Mouse (Mus musculus) skeletal muscle tissue, adult 2 months (tissue): ENCODE results near the gene Zscan18.
"Not testable (repeated sequence)": the region's sequence is repeated elsewhere in the genome, so short reads cannot be mapped to it uniquely, and the experiment has no call there.

Experiments
- DNase-seq: peaks from one replicate; pipeline ENCODE4 v3.0.0-alpha.2; 2012; ENCODE audit warnings: low read depth, low spot score

Zscan18 gene

DNA sequence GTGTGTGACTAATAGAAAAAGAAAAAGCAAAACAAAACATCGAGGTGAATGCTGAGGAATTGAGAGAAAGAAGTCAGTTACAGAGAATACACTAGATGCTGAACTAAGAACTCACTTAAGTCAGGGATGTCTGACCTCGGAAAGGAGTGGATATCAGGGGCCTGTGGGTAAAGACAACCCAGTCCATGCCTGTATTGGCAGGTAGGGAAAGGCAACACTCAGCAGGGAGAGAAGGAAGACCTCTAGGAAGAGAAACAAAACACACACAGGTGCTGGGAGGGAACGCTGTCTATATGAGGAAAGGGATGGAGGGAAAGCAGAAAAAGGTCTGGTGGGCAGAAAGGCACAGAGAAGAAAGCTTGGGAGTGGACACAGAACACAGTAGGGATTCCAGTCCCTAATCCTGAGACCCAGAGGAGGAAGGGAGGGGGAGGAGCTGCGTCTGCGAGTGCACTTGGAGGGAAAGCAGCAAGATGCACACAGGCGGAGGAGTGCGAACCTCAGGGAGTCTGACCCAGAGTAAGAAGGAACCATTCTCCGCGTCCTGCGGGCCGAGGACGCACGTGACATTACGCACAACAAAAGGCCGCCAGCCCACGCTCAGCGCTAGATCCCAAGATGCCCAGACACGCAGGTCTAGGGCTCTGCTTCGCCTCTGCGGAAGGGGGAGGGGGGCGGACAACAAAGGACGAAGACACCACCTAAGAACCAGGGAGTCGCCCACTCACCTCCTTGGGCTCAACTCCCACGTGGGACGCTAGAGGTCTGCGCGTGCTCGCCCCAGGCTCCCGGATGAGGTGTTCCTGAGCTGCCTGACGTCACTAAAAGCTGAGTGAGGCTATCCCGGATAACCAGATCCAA, at the start of gene Zscan18:
Gene Zscan18 (minus strand): TSS at position 770 of the 861 bp plus-strand sequence.
- peak; percentile 43 for DNase-seq

DNA sequence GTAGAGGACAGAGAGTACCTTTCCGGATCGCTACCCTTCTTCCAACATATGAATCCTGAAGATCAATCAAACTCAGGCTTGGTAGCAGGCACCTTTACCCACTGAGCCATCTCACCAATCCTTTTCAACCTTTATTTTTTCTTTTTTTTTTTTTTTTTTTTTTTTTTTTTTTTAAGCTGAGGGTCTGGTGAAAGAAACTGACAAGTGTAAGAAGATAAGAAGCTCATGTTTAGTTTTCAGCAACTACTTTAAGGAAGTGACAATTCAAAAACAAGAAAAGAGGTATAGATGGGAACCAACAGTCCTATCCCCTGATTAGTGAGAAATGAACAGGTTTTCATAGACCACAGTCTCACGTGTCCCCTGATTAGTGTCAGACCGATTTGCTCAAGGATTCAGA, 32.3 kb upstream of the Zscan18 start:
- DNase-seq, result no peak

DNA sequence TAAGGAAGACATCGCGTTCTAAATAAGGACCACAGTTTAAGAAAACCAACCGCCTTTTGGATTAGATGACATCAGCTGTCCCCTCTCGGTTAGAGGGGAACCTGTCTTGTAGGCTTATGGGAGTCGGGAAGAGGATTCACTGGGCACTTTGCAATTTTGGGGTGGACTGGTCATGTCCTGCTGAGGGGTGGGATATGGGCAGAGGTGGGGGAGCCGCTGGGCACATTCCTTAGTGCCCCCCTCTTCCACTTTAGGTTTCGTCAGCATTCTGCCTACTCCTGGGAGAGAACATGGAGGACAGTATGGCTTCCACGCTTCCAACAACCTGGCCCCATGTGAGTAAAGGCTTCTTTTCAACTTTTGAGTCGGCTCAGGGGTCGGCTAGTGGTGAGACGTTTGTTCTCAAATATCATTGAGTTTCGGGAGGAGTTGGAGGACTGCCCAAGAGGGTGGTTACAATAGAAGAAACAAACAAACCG, 31.8 kb upstream of the Zscan18 start:
- DNase-seq, result peak; percentile 11

DNA sequence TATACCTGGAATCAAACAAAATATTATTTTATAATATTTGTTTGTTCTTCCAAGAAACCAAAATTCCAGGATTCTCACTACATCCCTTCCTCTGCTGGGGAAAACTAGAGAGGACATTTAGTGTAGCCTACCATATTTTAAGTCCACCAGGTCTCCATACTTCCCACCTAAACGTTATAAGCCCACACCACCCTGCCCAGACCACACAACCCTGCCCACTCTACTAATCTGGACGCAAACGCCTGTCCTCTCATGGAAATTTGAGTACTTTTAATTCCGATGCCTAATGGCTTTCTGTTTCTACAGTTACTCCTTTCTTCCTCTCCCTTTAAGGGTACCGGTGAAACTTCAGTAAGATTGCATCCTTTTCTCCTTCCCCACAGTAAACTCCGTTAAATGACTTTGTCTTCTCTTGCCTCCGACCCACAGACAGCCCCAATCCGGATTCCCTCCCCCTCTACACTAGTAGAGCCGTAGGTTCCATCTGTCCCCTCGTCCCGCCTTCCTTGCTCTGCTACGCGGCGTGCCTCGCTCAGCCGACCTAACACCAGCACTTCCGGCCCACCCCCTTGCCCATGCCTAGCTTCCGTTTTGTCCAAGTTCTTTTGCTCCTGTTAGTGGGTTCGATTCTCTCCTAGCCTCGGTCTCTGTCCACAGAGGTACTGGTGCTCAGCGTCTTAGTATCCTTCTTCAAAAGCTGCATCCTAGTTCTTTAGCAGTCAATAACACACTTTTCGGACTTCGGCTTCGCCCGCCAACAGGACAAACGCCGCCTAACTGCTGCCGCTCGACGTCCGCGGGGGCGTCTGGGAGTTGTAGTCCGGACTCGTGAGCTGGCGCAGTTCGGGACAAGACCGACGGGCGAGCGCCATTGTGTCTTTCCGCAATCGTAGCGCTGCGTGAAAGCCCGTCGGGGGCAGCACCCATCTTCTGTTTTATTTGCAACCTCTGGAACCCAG, 31.0 kb upstream of the Zscan18 start, which contains the start of gene Zfp110:
Gene Zfp110 (plus strand): TSS at position 600 of the 959 bp plus-strand sequence.
- peak; percentile 76 for DNase-seq

GRCm38 (mm10) chr7:12818521-12819295, 15.3 kb upstream of the Zscan18 start, which contains the start of gene Zfp329:
Zfp329 (minus strand) TSS chr7:12818858.
- DNase-seq, result peak; percentile 86

GRCm38 (mm10) chr7:12815566-12815965, 12.1 kb upstream of the Zscan18 start:
- no peak for DNase-seq

DNA sequence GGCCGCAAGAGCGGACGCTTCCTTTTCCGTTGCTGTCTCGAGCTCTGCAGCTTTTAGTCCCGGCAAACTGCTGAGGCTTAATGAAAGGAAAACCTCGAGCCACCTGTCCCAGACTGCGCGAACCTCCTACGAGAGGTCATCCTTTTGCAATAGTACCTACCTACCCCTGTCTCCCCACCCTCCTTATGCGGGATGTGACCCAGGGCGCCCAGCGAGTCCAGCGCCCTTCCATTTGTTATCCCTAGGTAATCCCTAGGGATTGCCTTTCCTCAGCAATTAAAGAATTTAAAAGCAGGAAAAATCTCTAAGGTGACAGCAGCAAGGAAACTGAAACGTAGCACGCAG, 264 bp upstream of the Zscan18 start:
- DNase-seq, result no peak

DNA sequence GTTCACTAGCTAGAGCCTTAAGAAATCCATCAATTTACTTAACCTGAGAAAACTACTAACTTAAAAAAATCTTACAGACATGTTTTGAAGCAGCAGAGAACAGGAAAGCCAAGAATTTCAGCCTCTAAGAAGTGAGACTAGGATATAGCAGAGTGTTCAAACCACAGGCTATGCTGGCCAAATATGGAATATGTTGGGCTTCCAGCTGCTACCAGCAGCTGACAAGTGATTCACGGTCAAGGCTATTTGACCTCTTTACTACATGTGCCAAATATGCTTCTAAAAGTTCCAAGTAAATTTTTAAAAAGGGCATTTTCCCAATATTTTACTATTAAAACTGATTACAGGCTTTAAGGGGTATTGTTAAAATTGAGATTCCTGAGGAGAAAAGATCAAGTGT, 3.9 kb downstream of the Zscan18 start:
- no peak for DNase-seq

DNA sequence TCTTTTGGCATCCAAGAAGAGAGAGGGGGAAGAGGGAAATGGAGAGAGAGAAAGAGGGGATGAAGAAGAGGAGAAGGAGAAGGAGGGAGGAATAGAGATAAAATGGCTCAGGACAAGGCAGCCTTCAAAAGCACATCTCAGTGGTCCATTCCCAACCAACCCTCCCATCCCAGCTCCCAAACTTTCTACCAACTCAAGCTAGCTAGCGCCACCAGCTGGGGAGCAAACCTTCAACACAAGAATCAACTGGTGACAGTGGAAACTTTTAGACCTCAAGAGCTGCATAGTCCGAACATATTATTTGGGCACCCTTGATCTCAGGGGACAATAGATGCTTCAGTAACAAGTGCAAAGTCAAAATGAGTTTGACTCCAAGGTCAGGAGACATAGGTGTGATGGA, 5.5 kb downstream of the Zscan18 start:
- no peak for DNase-seq

DNA sequence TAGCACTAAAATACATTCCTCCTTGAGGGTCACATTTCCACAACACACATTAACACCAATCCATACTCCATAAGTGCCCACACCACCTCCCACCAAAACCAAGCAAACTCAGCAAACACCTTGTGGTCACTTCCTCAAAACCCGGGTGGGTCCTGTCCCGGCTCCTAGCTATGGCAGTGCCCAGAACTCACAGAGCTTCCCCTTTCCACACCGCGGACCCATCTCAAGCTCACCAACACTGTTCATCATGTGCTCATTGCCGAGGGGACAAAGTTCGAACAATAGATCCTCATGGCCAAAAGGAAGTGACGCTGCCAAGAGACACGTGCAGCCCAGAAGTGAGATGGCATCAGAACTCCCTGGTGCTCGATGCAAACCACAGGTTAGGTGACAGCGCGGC, 10.8 kb downstream of the Zscan18 start:
- DNase-seq, result not testable (repeated sequence)

GRCm38 (mm10) chr7:12788025-12788424, 15.4 kb downstream of the Zscan18 start:
- DNase-seq, result no peak

DNA sequence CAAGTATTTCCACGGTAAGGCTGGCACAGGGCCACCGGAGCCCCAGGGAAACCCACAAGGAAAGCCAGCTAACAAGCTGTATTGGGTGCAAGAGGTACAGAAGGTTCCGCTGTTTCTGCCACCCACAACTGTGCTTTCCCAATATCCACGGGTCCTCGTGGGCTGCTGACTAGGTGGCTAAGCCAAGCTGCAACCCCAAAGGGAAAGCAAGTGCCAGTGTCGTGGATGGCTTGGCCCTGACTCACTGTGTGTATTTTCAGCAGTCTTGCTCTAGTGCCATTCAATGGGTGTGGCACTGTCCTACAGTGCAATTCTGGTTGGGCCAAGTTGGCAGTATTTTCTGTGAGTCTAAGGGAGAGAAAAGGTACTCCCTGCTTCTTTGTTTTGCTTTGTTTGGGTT, 16.1 kb downstream of the Zscan18 start:
- DNase-seq, result no peak

DNA sequence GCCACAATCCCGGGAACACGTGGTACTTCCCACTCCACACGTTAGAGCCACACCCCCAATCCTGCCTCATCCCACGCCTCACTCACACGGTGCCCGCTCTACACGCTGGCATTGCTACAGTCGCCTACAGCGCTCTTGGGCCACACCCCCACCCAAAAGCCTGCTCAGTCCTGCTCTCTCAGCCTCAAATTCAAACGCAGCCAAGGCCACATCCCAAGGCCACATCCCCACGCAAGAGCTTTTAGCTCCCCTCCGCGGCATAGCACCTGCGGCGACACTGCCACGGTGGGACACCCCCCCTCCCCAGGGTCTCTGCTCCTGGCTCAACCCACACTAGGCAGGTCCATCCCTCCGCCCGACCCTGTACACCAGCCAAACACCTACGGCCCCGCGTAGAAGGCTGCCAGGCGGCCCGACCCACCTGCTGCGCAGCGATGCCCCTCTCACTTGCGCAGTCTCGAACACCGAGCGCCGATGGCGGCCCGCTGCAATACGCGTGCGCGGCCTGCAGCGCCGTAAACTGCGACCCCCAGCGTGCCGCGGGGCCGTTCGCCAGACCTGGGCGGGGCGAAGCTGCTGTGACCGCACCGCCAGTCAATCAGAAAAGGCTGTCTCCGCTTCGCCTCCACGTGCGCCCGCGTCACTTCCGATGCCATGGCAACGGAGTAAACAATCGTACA, 23.1 kb downstream of the Zscan18 start:
- peak; percentile 29 for DNase-seq

GRCm38 (mm10) chr7:12779782-12780150, 23.7 kb downstream of the Zscan18 start:
- no peak for DNase-seq

DNA sequence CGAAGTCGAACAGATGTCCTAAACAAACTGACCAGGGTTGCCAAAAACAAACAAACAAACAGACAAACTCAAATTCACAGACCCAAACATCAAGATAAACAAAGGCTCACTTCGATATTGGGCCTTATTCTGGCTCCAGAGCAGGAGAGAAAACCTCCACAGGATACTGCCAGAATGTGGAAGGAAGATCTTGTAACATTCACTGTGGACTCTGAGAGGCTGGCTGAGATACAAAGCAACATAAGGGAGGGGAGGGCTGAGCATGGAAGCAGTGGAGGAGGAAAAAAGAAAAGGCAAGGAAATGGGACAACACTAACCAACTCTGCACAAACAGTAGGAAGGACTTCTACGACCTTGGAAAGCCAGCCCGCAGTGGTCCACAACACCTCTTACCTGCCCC, 24.3 kb downstream of the Zscan18 start:
- no peak for DNase-seq

GRCm38 (mm10) chr7:12774606-12775005, 28.8 kb downstream of the Zscan18 start:
- DNase-seq, result peak; percentile 68

- no peak for DNase-seq
Measured at GRCm38 (mm10) chr7:12774111-12774510, 29.3 kb downstream of the Zscan18 start.

DNA sequence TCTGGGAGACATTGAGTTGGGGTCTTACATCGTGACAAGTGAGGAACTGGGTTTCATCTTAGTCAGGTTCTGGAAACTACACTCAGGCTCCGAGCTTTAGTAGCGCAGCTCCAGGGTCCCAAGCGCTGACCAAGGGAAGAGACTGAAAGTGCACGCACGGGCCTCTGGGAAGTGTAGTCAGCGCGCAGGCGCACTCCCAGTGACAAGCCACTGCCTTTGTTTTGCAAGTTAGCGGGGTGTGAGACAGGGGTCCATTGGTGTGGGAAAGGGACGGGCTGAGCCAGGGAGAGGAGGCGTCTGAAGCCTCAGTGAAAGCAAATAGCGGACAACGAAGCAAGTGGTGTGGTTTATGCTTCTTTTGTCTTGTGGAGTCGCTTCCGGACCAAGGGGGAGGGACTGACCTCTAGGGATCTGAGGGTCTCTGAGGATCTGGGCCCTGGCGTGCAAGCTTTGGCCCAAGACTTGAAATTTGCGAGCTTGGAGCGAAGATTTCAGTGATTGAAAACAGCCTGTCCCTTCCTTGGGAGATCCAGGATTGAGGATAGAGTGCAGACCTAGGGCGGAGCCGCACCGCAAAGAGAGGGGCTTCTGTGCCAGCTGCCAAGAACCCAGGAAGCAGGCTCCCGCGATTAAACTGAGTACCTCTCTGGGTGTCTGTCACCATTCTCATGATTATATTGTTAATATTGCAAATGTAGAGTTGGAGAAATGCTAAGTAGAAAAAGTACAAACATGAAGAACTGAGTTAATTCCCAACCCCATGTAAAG, 53.8 kb downstream of the Zscan18 start:
- DNase-seq, result peak; percentile 3

GRCm38 (mm10) chr7:12734904-12735303, 68.5 kb downstream of the Zscan18 start, which contains the start of gene Vmn2r56:
Vmn2r56 (minus strand) TSS chr7:12735004.
- no peak for DNase-seq
